Mouse (Mus musculus) liver, embryonic 16.5 days (tissue): ENCODE data around the gene Grin2b. TPM values are rescaled to one million over a fixed set of nuclear protein-coding genes. Genes with fewer than 3 reads are reported as not detected.

Experiments
- ATAC-seq: fragments of 200-750 bp; cut with Nextera tagmentation; 2 replicates; pipeline ENCODE4 v1.8.0; 2017; ENCODE audit warnings: low read depth, mild to moderate bottlenecking, moderate number of reproducible peaks, moderate library complexity
- H3K27ac ChIP-seq: fragments of 300-500 bp; sonication (generic); 2 replicates; pipeline ENCODE4 v1.5.1; 2014; ENCODE audit warnings: mild to moderate bottlenecking, low read length
- H3K27me3 ChIP-seq: fragments of 300-500 bp; sonication (generic); 2 replicates; pipeline ENCODE4 v1.6.1; 2014; ENCODE audit warnings: low read depth, low read length, mixed read lengths; ENCODE audit not compliant: control insufficient read depth, insufficient read depth
- H3K36me3 ChIP-seq: fragments of 300-500 bp; sonication (generic); 2 replicates; pipeline ENCODE4 v1.6.1; 2014; ENCODE audit warnings: mild to moderate bottlenecking; ENCODE audit not compliant: control insufficient read depth, insufficient read depth
- H3K4me1 ChIP-seq: fragments of 300-500 bp; sonication (generic); 2 replicates; pipeline ENCODE4 v1.6.1; 2014; ENCODE audit warnings: low read depth, low read length, mixed read lengths; ENCODE audit not compliant: control insufficient read depth
- H3K4me2 ChIP-seq: fragments of 300-500 bp; sonication (generic); 2 replicates; pipeline ENCODE4 v1.6.1; 2014; ENCODE audit warnings: low read depth, low read length, mixed read lengths
- H3K4me3 ChIP-seq: fragments of 300-500 bp; sonication (generic); 2 replicates; pipeline ENCODE4 v1.5.1; 2014; ENCODE audit warnings: low read depth, mild to moderate bottlenecking, low read length
- H3K9ac ChIP-seq: fragments of 300-500 bp; sonication (generic); 2 replicates; pipeline ENCODE4 v1.6.1; 2014; ENCODE audit warnings: low read depth, low read length
- H3K9me3 ChIP-seq: fragments of 300-500 bp; sonication (generic); replicated peaks from 2 replicates; pipeline ENCODE4 v1.6.1; 2016; ENCODE audit warnings: low read length; ENCODE audit not compliant: control insufficient read depth
- WGBS: fragments of 180-500 bp; shearing (Covaris S2); extraction: QIAGEN DNeasy Blood & Tissue Kit; methylation state at CpG from one replicate; pipeline ENCODE4 v1.1.7; 2014; ENCODE audit not compliant: insufficient replicate concordance; 5-methylcytosine and 5-hydroxymethylcytosine counted together
- polyA plus RNA-seq: library from polyadenylated mRNA; unstranded; fragments of >200 nt; fragmentation: Nextera tagmentation; extraction: Ambion mirVana; gene quantifications from 2 replicates; pipeline ENCODE4 v1.2.1, GENCODE M21; 2015

Grin2b gene
- polyA plus RNA-seq, 1 experiment from 2014 or later, result not detected

DNA sequence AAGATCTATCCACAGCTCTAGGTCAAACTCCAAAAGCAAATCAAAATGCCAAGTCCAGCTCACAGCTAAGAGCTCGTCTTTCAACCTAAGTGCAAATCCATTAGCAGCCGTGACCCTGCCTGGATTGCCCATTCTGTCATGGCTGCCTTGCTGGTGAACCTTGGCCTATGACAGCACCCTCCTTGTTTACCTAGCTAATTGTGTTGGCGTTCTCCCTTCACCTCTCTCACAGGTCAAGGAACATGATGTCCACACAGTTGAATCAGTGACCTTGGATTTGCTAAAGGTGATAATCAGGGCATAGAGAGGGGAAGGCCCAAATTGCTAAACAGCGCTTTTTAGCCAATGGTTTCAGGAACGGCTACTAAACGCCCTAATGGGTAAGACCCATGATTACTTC is 165.2 kb downstream of the Grin2b start:
- no peak overlapping the region for H3K27ac ChIP-seq

DNA sequence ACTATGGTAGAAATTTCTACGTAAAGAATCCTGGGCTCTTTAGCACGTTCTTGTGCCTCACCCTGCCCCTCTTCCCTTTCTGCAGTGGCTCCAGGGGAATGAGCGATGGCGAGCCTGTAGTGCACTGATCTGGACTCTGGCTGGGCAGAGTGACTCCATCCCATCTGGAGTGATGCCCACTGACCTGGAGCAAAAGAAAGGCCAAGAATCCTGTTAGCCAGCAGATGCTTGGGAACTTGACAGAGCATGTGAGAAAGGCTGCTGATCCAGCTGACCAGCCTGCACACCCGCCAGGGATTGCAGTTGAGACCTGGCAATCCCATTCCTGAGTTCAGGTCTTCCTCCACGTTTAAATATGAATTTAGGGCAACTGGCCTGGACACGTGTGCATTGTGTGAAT is 178.6 kb downstream of the Grin2b start:
- Histone ChIP-seq H3K4me2 (no peak overlapping the region), H3K9me3 (no peaks in the 10 kb centered on the region; the same call in 1 of the 2 replicates), H3K4me3 (no peak overlapping the region), H3K27me3 (no peaks in the 10 kb centered on the region), H3K36me3 (no peaks in the 10 kb centered on the region), H3K4me1 (no peaks in the 10 kb centered on the region), H3K27ac (no peak overlapping the region), H3K9ac (no peak overlapping the region)
- 50% methylated on average over 7 of the region's 7 CpGs for WGBS
- ATAC-seq, result no peak

More for the DNA sequence above, 165.2 kb downstream of the Grin2b start:
- ATAC-seq, result peak; percentile 55
- no peaks in the 10 kb centered on the region for H3K36me3 ChIP-seq
- H3K4me2 ChIP-seq, result no peak overlapping the region
- H3K9me3 ChIP-seq, result no peaks in the 10 kb centered on the region
- 58% methylated on average over 6 of the region's 6 CpGs for WGBS
- no peak overlapping the region for H3K9ac ChIP-seq
- H3K4me3 ChIP-seq, result no peak overlapping the region
- H3K4me1 ChIP-seq, result no peaks in the 10 kb centered on the region
- H3K27me3 ChIP-seq, result no peaks in the 10 kb centered on the region

DNA sequence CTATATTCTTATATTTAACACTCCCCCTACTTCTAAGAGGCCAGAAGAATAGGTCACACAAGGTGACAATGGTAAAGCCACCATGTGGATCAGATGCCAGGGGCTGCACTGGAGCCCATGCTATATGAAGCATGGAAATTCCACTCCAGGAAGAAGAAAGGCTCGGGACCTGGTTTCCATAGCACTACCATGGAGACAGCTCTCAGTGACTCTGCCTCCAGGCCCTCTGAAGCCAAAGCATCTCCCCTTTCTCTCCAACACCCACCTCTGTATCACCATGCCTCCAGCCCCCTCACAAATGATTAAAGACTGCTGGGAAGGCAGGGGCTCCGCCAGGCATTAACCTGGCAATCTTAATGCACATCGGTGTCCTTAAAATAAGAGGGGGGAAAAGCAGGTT is 179.4 kb downstream of the Grin2b start:
- H3K36me3 ChIP-seq, result no peaks in the 10 kb centered on the region
- no peaks in the 10 kb centered on the region for H3K27me3 ChIP-seq
- H3K9me3 ChIP-seq, result no peaks in the 10 kb centered on the region; the same call in 1 of the 2 replicates
- no peak for ATAC-seq
- no peak overlapping the region for H3K27ac ChIP-seq
- H3K4me3 ChIP-seq, result no peak overlapping the region
- H3K4me1 ChIP-seq, result no peaks in the 10 kb centered on the region
- H3K9ac ChIP-seq, result no peak overlapping the region
- H3K4me2 ChIP-seq, result no peak overlapping the region
- WGBS, result 78% methylated on average over 3 of the region's 3 CpGs

DNA sequence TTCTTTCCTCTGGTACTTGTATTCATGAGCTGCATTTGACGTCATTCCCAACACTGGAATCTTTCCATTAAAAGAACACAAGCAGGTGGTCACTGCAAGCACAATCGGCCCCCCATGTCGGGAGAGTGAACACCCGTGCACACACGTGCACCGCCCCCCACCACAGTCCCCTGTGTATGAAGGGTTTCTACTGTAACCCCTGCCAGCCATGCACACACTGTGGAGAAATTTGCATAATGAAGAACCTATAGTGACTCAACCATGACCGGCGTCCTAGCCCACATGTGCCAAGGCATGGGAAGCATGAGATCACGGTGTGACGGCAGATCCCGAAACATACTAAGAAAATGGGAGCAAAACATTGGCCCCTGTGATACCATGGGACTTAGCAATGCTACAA is 179.9 kb downstream of the Grin2b start:
- Histone ChIP-seq H3K4me1 (no peaks in the 10 kb centered on the region), H3K4me2 (no peak overlapping the region), H3K27ac (no peak overlapping the region), H3K4me3 (no peak overlapping the region), H3K27me3 (no peaks in the 10 kb centered on the region), H3K9me3 (no peaks in the 10 kb centered on the region; the same call in 1 of the 2 replicates), H3K36me3 (no peaks in the 10 kb centered on the region), H3K9ac (no peak overlapping the region)
- WGBS, result 79% methylated on average over 11 of the region's 11 CpGs
- ATAC-seq, result no peak

DNA sequence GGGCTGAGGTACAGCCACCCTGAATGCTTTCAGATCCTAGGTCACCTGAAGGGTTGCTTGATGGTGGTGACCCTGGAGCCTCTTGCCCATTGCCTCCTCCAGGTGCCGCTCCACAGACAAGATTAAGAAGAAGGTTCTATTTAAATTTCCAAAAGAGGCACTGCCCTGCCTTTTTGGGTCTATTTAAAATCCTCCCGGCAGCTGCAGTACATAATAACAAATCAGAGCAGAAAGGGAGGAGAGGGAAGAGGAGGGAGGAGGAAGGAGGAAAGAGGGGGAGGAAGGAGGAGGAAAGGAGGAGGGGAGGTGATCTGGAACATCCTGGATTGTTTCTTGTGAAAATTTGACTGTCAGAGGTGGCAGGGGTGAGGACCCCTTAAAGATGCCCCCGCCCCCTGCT is 197.2 kb downstream of the Grin2b start:
- Histone ChIP-seq H3K4me1 (no peaks in the 10 kb centered on the region), H3K4me3 (no peak overlapping the region), H3K27ac (no peak overlapping the region), H3K36me3 (no peaks in the 10 kb centered on the region), H3K9ac (no peak overlapping the region), H3K27me3 (no peaks in the 10 kb centered on the region), H3K4me2 (no peak overlapping the region), H3K9me3 (no peaks in the 10 kb centered on the region)
- no peak for ATAC-seq
- WGBS, result 58% methylated on average over 3 of the region's 3 CpGs

DNA sequence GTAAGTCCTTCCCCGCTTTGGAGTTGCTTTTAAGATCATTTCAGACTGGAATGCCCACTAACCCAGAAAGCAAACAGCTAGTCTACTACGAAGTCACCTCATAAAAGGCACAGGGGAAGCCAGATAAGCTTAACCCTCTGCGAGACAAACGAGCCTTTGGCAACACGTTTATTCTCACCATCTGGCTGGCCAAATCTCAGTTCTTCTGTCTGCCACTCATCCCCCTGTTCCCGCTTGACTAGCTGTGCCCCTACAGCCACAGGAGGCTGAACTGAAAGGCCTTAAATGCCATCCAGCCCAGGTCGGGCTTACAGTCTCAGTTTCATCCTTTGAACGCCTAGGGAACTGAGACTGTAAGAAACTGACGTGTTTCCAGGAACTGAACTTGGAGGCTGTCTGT is 200.8 kb downstream of the Grin2b start:
- no peak overlapping the region for H3K27ac ChIP-seq
- no peaks in the 10 kb centered on the region for H3K4me1 ChIP-seq
- H3K36me3 ChIP-seq, result no peaks in the 10 kb centered on the region
- 48% methylated on average over 9 of the region's 9 CpGs for WGBS
- no peaks in the 10 kb centered on the region for H3K27me3 ChIP-seq
- ATAC-seq, result no peak
- no peak overlapping the region for H3K4me3 ChIP-seq
- H3K4me2 ChIP-seq, result no peak overlapping the region
- H3K9me3 ChIP-seq, result no peaks in the 10 kb centered on the region
- no peak overlapping the region for H3K9ac ChIP-seq

DNA sequence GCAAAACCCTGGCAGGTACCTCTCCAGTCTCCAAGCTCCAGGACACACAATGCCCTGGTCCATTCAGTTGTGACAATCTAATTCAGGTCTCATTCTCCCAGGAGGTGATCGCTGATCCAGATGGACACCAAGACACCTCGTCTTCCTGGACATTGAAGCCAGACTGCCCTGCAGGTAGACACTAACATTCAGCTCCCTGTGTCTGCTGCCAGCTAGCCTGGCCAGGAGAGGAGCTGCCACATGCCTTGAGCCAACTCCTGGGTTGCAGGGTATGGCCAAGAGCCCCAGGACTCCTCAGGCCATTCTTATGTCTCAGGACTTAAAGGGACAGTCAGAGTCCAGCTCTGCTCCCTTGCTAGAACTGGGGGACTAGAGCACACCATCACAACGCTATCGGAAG is 201.8 kb downstream of the Grin2b start:
- no peaks in the 10 kb centered on the region for H3K27me3 ChIP-seq
- no peaks in the 10 kb centered on the region for H3K4me1 ChIP-seq
- no peaks in the 10 kb centered on the region for H3K9me3 ChIP-seq
- no peak for ATAC-seq
- no peak overlapping the region for H3K4me3 ChIP-seq
- WGBS, result 69% methylated on average over 4 of the region's 4 CpGs
- no peak overlapping the region for H3K27ac ChIP-seq
- H3K4me2 ChIP-seq, result no peak overlapping the region
- no peak overlapping the region for H3K9ac ChIP-seq
- no peaks in the 10 kb centered on the region for H3K36me3 ChIP-seq

GRCm38 (mm10) chr6:135970716-135971318 is 202.5 kb downstream of the Grin2b start:
- H3K36me3 ChIP-seq, result no peaks in the 10 kb centered on the region
- no peak overlapping the region for H3K4me3 ChIP-seq
- no peaks in the 10 kb centered on the region for H3K9me3 ChIP-seq
- no peaks in the 10 kb centered on the region for H3K27me3 ChIP-seq
- no peak overlapping the region for H3K27ac ChIP-seq
- no peak overlapping the region for H3K9ac ChIP-seq
- WGBS, result 44% methylated on average over 3 of the region's 3 CpGs
- no peak overlapping the region for H3K4me2 ChIP-seq
- H3K4me1 ChIP-seq, result no peaks in the 10 kb centered on the region
- no peak for ATAC-seq

GRCm38 (mm10) chr6:135961766-135962165 is 211.5 kb downstream of the Grin2b start:
- WGBS, result 61% methylated on average over 9 of the region's 9 CpGs
- no peak for ATAC-seq
- H3K9me3 ChIP-seq, result no peaks in the 10 kb centered on the region
- H3K4me3 ChIP-seq, result no peak overlapping the region
- no peaks in the 10 kb centered on the region for H3K4me1 ChIP-seq
- no peak overlapping the region for H3K9ac ChIP-seq
- H3K27ac ChIP-seq, result no peak overlapping the region
- no peaks in the 10 kb centered on the region for H3K27me3 ChIP-seq
- no peaks in the 10 kb centered on the region for H3K36me3 ChIP-seq
- H3K4me2 ChIP-seq, result no peak overlapping the region
